Mouse (Mus musculus): ENCODE results near the gene Plg.

DNA sequence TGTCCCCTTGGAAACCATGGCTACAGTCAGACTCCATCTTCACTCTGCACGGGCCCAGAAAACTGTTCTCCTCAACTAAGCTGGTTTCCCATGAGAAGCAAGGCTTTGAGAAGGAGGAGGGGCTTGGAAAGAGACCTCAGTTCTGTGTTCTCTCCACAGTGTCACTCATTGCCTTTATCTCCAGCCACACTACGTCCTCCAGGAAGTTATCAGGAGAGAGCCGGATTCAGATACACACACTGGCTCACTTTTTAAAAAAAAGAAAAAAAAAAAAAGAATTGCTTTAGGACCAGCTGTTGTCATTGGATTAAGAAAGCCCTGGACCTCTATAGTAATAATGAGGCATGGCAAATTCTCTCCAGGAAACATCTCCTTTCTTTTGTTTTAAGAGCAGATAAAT, 48.7 kb downstream of the Plg start:
- no peak for TF ChIP-seq CTCF (IDR thresholded peaks at IDR 0.05; ENCODE audit: control insufficient read depth, insufficient read depth, low read length)
- no peak for TF ChIP-seq POLR2A (IDR thresholded peaks at IDR 0.05; ENCODE audit: borderline replicate concordance, control insufficient read depth, low read depth, low read length)

Data from bone marrow, adult 2 months (tissue).